Mouse (Mus musculus) right cerebral cortex, adult 18-20 months (tissue): Measurements from ENCODE around the gene Vmn2r115.
"Not testable (repeated sequence)": the region's sequence is repeated elsewhere in the genome, so short reads cannot be mapped to it uniquely, and the experiment has no call there.

Experiments
- DNase-seq: peaks from one replicate; pipeline ENCODE4 v3.0.0; 2022; ENCODE audit warnings: mixed read lengths

Gene Vmn2r115

DNA sequence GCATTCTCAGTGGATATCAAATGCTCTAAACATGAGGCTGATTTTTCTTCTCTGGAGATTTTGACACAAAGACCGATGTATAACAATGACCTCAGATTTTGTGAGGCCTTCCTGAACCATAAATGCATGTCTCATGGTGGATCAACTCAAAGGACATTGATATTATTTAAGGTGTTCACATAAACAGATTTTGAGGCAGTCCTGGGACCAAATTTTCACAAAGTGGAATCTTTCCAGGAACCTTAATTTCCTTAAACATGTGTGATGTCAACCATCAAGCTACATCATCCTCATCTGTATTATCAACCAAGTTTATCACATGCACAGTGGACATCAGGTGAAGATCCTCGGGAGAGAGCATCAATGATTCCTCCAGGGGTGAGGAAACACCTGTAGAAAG, at the start of gene Vmn2r115:
Gene Vmn2r115 (plus strand): TSS at position 301 of the 400 bp plus-strand sequence.
- DNase-seq, result not testable (repeated sequence)

DNA sequence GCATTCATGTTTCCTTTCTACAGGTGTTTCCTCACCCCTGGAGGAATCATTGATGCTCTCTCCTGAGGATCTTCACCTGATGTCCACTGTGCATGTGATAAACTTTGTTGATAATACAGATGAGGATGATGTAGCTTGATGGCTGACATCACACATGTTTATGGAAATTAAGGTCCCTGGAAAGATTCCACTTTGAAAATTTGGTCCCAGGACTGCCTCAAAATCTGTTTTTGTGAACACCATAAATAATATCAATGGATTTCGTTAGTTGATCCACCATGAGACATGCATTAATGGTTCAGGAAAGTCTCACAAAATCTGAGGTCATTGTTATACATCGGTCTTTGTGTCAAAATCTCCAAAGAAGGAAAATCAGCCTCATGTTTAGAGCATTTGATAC, 31.1 kb upstream of the Vmn2r115 start, which contains the start of gene Vmn2r114:
Gene Vmn2r114 (minus strand): TSS at position 101 of the 400 bp plus-strand sequence.
- DNase-seq, result not testable (repeated sequence)

DNA sequence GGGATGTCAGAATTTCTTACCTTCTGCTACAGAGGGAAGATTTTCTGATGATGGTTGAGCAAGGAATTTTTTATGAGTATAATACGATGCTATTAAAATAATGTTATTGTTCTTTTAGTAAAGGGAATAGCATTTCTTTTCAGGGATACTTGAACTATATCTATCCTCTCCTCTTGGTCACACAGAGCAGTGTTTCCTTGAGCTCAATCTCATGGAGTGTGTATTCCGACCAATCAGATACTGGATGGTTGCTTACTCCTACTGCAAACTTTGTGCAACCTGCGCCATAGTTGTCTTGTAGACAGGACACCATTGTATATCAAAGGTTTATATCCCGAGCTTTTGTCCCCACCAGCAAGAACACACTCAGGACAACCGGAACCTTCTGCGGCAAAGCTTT, 12.9 kb upstream of the Vmn2r115 start:
- DNase-seq, result no peak

DNA sequence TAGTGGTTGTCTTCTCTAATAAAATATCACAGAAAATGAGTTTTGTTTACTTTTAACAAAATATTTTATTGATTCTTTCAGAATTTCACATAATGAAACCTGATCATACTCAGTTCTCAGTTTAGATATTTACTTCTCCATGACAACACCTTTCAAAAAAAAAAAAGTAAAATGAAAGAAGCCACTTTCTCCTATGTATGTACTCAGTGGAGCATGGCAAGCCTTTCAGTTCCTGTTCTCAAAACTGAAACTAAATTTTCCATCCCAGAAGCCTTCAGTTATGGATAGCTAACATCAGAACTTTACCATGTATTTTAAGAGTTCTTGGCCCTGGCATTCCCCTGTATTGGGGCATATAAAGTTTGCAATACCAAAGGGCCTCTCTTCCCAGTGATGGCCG, 8.1 kb downstream of the Vmn2r115 start:
- no peak for DNase-seq

DNA sequence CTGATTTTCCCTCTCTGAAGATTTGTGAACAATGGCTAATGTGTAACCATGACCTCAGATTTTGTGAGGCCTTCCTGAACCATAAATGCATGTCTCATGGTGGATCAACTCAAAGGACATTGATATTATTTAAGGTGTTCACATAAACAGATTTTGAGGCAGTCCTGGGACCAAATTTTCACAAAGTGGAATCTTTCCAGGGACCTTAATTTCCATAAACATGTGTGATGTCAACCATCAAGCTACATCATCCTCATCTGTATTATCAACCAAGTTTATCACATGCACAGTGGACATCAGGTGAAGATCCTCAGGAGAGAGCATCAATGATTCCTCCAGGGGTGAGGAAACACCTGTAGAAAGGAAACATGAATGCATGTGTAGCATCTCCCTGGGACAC, 40.8 kb downstream of the Vmn2r115 start, which contains the start of gene Vmn2r116:
Gene Vmn2r116 (plus strand): TSS at position 301 of the 400 bp plus-strand sequence.
- DNase-seq, result not testable (repeated sequence)
